Mouse (Mus musculus) G1E (cell line): ENCODE data around the gene Mamld1.

Source experiments
- CTCF ChIP-seq: IDR thresholded peaks from 2 replicates; pipeline ENCODE4 v1.5.1; 2012; ENCODE audit warnings: low read depth, low read length, inconsistent platforms, mixed read lengths
- GATA1 ChIP-seq: IDR thresholded peaks from 2 replicates; pipeline ENCODE4 v1.6.1; 2012; ENCODE audit warnings: borderline replicate concordance, low read length, inconsistent platforms, mixed read lengths
- GATA2 ChIP-seq: IDR thresholded peaks from 2 replicates; pipeline ENCODE4 v1.6.1; 2012; ENCODE audit warnings: low read depth, low read length, inconsistent platforms, borderline replicate concordance
- TAL1 ChIP-seq: conservative IDR thresholded peaks from 2 replicates; pipeline ENCODE4 v1.6.1; 2012; ENCODE audit warnings: low read depth, low read length, inconsistent platforms, mixed read lengths

GRCm38 (mm10) chrX:71110333-71110732 is 60.3 kb downstream of the Mamld1 start:
- TF ChIP-seq CTCF = no peak
- TF ChIP-seq GATA2 = no peak
- no peak for TF ChIP-seq TAL1
- no peak for TF ChIP-seq GATA1
